8 mouse cellular contexts compared by ENCODE assay signal in the genomic region with DNA sequence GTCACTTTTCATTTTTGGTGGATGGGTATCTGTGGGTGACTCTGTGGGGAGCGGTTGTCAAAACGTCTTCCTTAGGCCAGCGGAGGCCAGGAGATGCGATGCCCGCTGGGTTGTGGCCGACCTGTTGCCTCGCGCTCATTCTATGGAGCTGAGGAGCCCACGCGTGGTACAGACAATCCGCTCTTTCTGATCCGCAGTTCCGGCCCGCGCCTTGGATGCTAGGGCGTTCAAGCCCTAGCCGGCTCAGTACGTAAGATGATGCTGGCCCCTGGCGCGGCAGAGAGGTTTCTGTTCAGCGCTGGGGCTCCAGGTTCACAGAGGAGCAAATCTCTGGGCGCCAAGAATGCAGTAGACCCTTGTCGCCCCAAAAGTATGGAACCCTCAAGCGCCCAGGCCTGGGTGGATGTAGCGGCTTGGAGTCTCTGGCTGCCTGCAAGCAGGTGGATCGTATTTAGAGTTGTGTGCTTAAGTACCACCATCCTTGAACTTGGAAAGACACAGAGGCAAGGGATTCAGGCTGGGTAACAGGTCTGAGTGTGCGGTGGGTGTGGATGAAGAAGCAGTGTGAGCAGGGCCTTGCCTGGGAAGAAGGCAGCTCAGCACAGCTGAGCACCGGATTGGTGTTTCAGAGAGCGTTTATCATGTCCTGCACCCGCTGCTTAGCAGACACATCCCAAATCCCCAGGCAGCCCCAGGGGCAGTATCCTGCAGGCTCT. TPM values are rescaled to one million over a fixed set of nuclear protein-coding genes. Genes with fewer than 3 reads are reported as not detected.
DNase-seq lines count a peak whose midpoint lies in the region; ATAC-seq lines count a peak whose summit lies in the region.

No protein-coding gene starts in this region.

- peak overlapping the region; percentile 93 for H3K4me2 ChIP-seq in kidney, embryonic 16.5 days (replicated peaks; ENCODE audit: low read depth, low read length)
- peak overlapping the region; percentile 87 for H3K4me2 ChIP-seq in hindbrain, embryonic 15.5 days
- peak overlapping the region; percentile 75 for H3K4me2 ChIP-seq in neural tube, embryonic 13.5 days

- peaks cover 72% of the 10 kb centered on the region for H3K27me3 ChIP-seq in kidney, embryonic 16.5 days (ENCODE audit: insufficient read depth, low read length)
- peaks cover 67% of the 10 kb centered on the region for H3K27me3 ChIP-seq in hindbrain, embryonic 15.5 days
- H3K27me3 ChIP-seq in neural tube, embryonic 13.5 days: peaks cover 70% of the 10 kb centered on the region

- 5% methylated on average over 30 of the region's 30 CpGs for WGBS in kidney, embryonic 16.5 days
- 10% methylated on average over 30 of the region's 30 CpGs for whole genome bisulfite sequencing in hindbrain, embryonic 15.5 days
- WGBS in neural tube, embryonic 13.5 days: 6% methylated on average over 30 of the region's 30 CpGs

- DNase-seq in kidney, postnatal 25 days: no peak
- peak; percentile 50 for DNase-seq in embryo, embryonic 10 days (ENCODE audit: low spot score)
- DNase-seq in gastrocnemius, postnatal 36 days: no peak
- no peak for DNase-seq in left cerebral cortex, postnatal 14 days (ENCODE audit: low spot score in 2 of 2)
- no peak for DNase-seq in urinary bladder, adult 2 months (ENCODE audit: low spot score)

- no peaks in the 10 kb centered on the region for H3K9me3 ChIP-seq in kidney, embryonic 16.5 days (ENCODE audit: low read length)
- H3K9me3 ChIP-seq in hindbrain, embryonic 15.5 days: no peaks in the 10 kb centered on the region
- no peaks in the 10 kb centered on the region for H3K9me3 ChIP-seq in neural tube, embryonic 13.5 days

- peak overlapping the region; percentile 69 for H3K9ac ChIP-seq in kidney, embryonic 16.5 days (replicated peaks; ENCODE audit: low read length)
- peak overlapping the region; percentile 39; the same call in 1 of the 2 replicates for H3K9ac ChIP-seq in hindbrain, embryonic 15.5 days
- peak overlapping the region; percentile 43; the same call in 1 of the 2 replicates for H3K9ac ChIP-seq in neural tube, embryonic 13.5 days

- H3K36me3 ChIP-seq in kidney, embryonic 16.5 days (ENCODE audit: insufficient read depth, low read length): no peaks in the 10 kb centered on the region
- H3K36me3 ChIP-seq in hindbrain, embryonic 15.5 days: no peaks in the 10 kb centered on the region
- no peaks in the 10 kb centered on the region for H3K36me3 ChIP-seq in neural tube, embryonic 13.5 days

- peaks cover 29% of the 10 kb centered on the region for H3K4me1 ChIP-seq in kidney, embryonic 16.5 days (ENCODE audit: insufficient read depth, low read length)
- H3K4me1 ChIP-seq in hindbrain, embryonic 15.5 days (replicated peaks): peaks cover 25% of the 10 kb centered on the region
- H3K4me1 ChIP-seq in neural tube, embryonic 13.5 days (replicated peaks): peaks cover 28% of the 10 kb centered on the region

- H3K4me3 ChIP-seq in kidney, embryonic 16.5 days (ENCODE audit: low read length): peak overlapping the region; percentile 60
- H3K4me3 ChIP-seq in hindbrain, embryonic 15.5 days: peak overlapping the region; percentile 43
- H3K4me3 ChIP-seq in neural tube, embryonic 13.5 days: peak overlapping the region; percentile 45

- H3K27ac ChIP-seq in kidney, embryonic 16.5 days (ENCODE audit: low read length): no peak overlapping the region
- H3K27ac ChIP-seq in hindbrain, embryonic 15.5 days (replicated peaks): no peak overlapping the region
- no peak overlapping the region for H3K27ac ChIP-seq in neural tube, embryonic 13.5 days (replicated peaks)

- intact Hi-C loops in gastrocnemius, postnatal 36 days (cut with DNase I): no loop called here
- intact Hi-C loops in left cerebral cortex, postnatal 14 days (cut with DNase I): no loop called here

- no peak for ATAC-seq in kidney, embryonic 16.5 days (ENCODE audit: low FRiP score, low TSS enrichment)
- no peak for ATAC-seq in hindbrain, embryonic 15.5 days (ENCODE audit: low FRiP score, low read depth)
- ATAC-seq in neural tube, embryonic 13.5 days (ENCODE audit: low read depth): no peak

RNA-seq across cellular contexts. Expression of a gene that starts 1.3 kb away (rescaled TPM):
- polyA plus RNA-seq in kidney, embryonic 16.5 days (2015; fragmentation: Nextera tagmentation; extraction: Ambion mirVana): 8.3 TPM in 2 replicates
- polyA plus RNA-seq in hindbrain, embryonic 15.5 days (2015; fragmentation: Nextera tagmentation; extraction: Ambion mirVana): 1.9 and 2.5 TPM in 2 replicates
- polyA plus RNA-seq in neural tube, embryonic 13.5 days (2015; fragmentation: Nextera tagmentation; extraction: Ambion mirVana): 1.7 and 3.8 TPM in 2 replicates
- 1 to 10 TPM; 1.4 to 1.6 TPM for total RNA-seq in gastrocnemius, postnatal 36 days (2021)
- total RNA-seq in left cerebral cortex, postnatal 14 days (2021): 1 to 10 TPM; 1.0 to 1.5 TPM
- 22.2 and 22.4 TPM in 2 replicates for polyA plus RNA-seq in urinary bladder, adult 2 months (2012; rRNA removed)
